Mouse (Mus musculus) cortical plate, adult 2 months (tissue): ENCODE results near the gene Uspl1.

Experiments used
- CTCF ChIP-seq: fragments of 200-500 bp; IDR thresholded peaks from 2 replicates; pipeline ENCODE4 v1.5.1; 2011; ENCODE audit warnings: mild to moderate bottlenecking, control low read depth, low read length; ENCODE audit not compliant: insufficient read depth; ENCODE audit errors: extremely low read depth
- POLR2A ChIP-seq: fragments of 200-500 bp; IDR thresholded peaks from 2 replicates; pipeline ENCODE4 v1.6.1; 2011; ENCODE audit warnings: mild to moderate bottlenecking, low read length, control low read depth; ENCODE audit not compliant: insufficient read depth; ENCODE audit errors: extremely low read depth

- no peak for TF ChIP-seq POLR2A
- no peak for TF ChIP-seq CTCF
These were observed 74.9 kb downstream of the Uspl1 start for GRCm38 (mm10) chr5:149259093-149259492.
